ENCODE assay signal across 8 mouse cellular contexts in genomic region chr11:117231551-117231950, GRCm38 (mm10). TPM values are rescaled to one million over a fixed set of nuclear protein-coding genes. Genes with fewer than 3 reads are reported as not detected.
A peak's percentile ranks its signal among the peaks of the same experiment; 100 is the strongest.
DNase-seq lines count a peak whose midpoint lies in the region; ATAC-seq and TF ChIP-seq lines count a peak whose summit lies in the region.

No protein-coding gene starts in this region.

- H3K9me3 ChIP-seq in intestine, embryonic 14.5 days (ENCODE audit: control insufficient read depth, low read length): no peaks in the 10 kb centered on the region

- H3K4me2 ChIP-seq in intestine, embryonic 14.5 days (ENCODE audit: low read length): peak overlapping the region; percentile 57

- intact Hi-C loops in gastrocnemius, adult 2 months (cut with DNase I): no loop called here

- WGBS in intestine, embryonic 14.5 days: 51% methylated on average over 11 of the region's 11 CpGs

- H3K9ac ChIP-seq in intestine, embryonic 14.5 days (ENCODE audit: low read length): peak overlapping the region; percentile 23

- peak overlapping the region; percentile 61 for H3K27ac ChIP-seq in gastrocnemius, adult 2 months
- peak overlapping the region; percentile 65 for H3K27ac ChIP-seq in intestine, embryonic 14.5 days (ENCODE audit: low read depth)

- peaks cover 48% of the 10 kb centered on the region for H3K4me1 ChIP-seq in intestine, embryonic 14.5 days (replicated peaks; ENCODE audit: control insufficient read depth, insufficient read depth, low read length)

- 0 out of 2 replicates have a peak, but pooled peaks have one; percentile 20 for ATAC-seq in intestine, embryonic 14.5 days (replicated peaks; ENCODE audit: low FRiP score, low TSS enrichment, low read depth)
- no peak for ATAC-seq in erythroblast, adult 5-6 weeks (replicated peaks; ENCODE audit: low FRiP score, poor library complexity, severe bottlenecking)

- peak overlapping the region; percentile 61 for H3K4me3 ChIP-seq in gastrocnemius, adult 2 months
- no peak overlapping the region for H3K4me3 ChIP-seq in intestine, embryonic 14.5 days (ENCODE audit: low read depth, low read length)

- peak; percentile 84 to 85 for DNase-seq in adrenal gland, adult (ENCODE audit: inconsistent age in 2 of 2, low spot score in 1 of 2)
- DNase-seq in adrenal gland, postnatal 4 days (ENCODE audit: low spot score in 2 of 2): no peak
- peak; percentile 80 for DNase-seq in gastrocnemius, adult 2 months
- DNase-seq in intestine, embryonic 14.5 days (ENCODE audit: low spot score): no peak
- DNase-seq in lung, postnatal 10 days: peak; percentile 58
- DNase-seq in left cerebral cortex, adult 11 months (ENCODE audit: low spot score): no peak
- no peak for DNase-seq in retina, postnatal 1 day

- H3K27me3 ChIP-seq in intestine, embryonic 14.5 days (replicated peaks; ENCODE audit: control insufficient read depth, insufficient read depth, low read length): no peaks in the 10 kb centered on the region

- no peak for TF ChIP-seq CTCF in gastrocnemius, adult 2 months (IDR thresholded peaks at IDR 0.05)

- H3K36me3 ChIP-seq in intestine, embryonic 14.5 days (ENCODE audit: control insufficient read depth, insufficient read depth, low read length): no peaks in the 10 kb centered on the region

RNA-seq across cellular contexts. Expression of gene Sept9, which starts 32.1 kb away (rescaled TPM):
- total RNA-seq in adrenal gland, postnatal 4 days (2021): 100 to 1,000 TPM; 158 to 171 TPM
- 10 to 100 TPM; 11.5 to 13.6 TPM for total RNA-seq in gastrocnemius, adult 2 months (2021)
- polyA plus RNA-seq in intestine, embryonic 14.5 days (2014; fragmentation: Nextera tagmentation; extraction: Ambion mirVana): 142 and 143 TPM in 2 replicates
- total RNA-seq in erythroblast, adult 5-6 weeks (2015; ENCODE audit: low replicate concordance): 29.0 and 33.4 TPM in 2 replicates
- 31.9 and 35.1 TPM in 2 replicates for total RNA-seq in erythroblast, adult 5-6 weeks (2017; ENCODE audit: low replicate concordance)

Comparison
In these comparisons a context has a peak if more than half of its experiments do, and no peak if none do; other contexts are left out.
1. DNase-seq: peak in adrenal gland, adult (2 of 2), gastrocnemius, adult 2 months (single experiment) and lung, postnatal 10 days (single experiment); none in adrenal gland, postnatal 4 days (0 of 2), intestine, embryonic 14.5 days (single experiment), left cerebral cortex, adult 11 months (single experiment) and retina, postnatal 1 day (single experiment).
2. RNA of gene Sept9, which starts 32.1 kb away (total RNA-seq): 158 to 171 TPM in adrenal gland, postnatal 4 days; 29.0 to 35.1 TPM in erythroblast, adult 5-6 weeks and 11.5 to 13.6 TPM in gastrocnemius, adult 2 months; every median in the first group is over 4 times any median in the second.